Mouse (Mus musculus) induced T-regulatory cell, adult 2 months (primary cell): ENCODE results near the gene Rps6kb2.

Experiments used
- DNase-seq: peaks from one replicate; pipeline ENCODE4 v3.0.0-alpha.2; 2012; ENCODE audit warnings: low read depth

Rps6kb2 gene

GRCm38 (mm10) chr19:4154437-4155222 is 8.5 kb downstream of the Rps6kb2 start:
- peak; percentile 79 for DNase-seq

- DNase-seq: no peak
Observed at GRCm38 (mm10) chr19:4153232-4153654, 9.9 kb downstream of the Rps6kb2 start, which contains the start of gene Ptprcap. TSS of gene Ptprcap (plus strand) at chr19:4153604.

- DNase-seq: no peak
Observed at GRCm38 (mm10) chr19:4152445-4153231, 10.5 kb downstream of the Rps6kb2 start.

- no peak for DNase-seq
Observed at GRCm38 (mm10) chr19:4151898-4152297, 11.3 kb downstream of the Rps6kb2 start.

GRCm38 (mm10) chr19:4151488-4151860 is 11.7 kb downstream of the Rps6kb2 start:
- DNase-seq: no peak

GRCm38 (mm10) chr19:4150567-4151487 is 12.3 kb downstream of the Rps6kb2 start:
- no peak for DNase-seq

- DNase-seq: no peak
Observed at GRCm38 (mm10) chr19:4149764-4150461, 13.2 kb downstream of the Rps6kb2 start.

- peak; percentile 44 for DNase-seq
Observed at GRCm38 (mm10) chr19:4149283-4149682, 13.9 kb downstream of the Rps6kb2 start.

GRCm38 (mm10) chr19:4148819-4149218 is 14.3 kb downstream of the Rps6kb2 start:
- DNase-seq: no peak

- peak; percentile 95 for DNase-seq
Observed at GRCm38 (mm10) chr19:4148491-4148806, 14.7 kb downstream of the Rps6kb2 start, which contains the start of gene Coro1b. TSS of gene Coro1b (plus strand) at chr19:4148619.

GRCm38 (mm10) chr19:4147782-4148490 is 15.2 kb downstream of the Rps6kb2 start:
- no peak for DNase-seq

- DNase-seq: no peak
Observed at GRCm38 (mm10) chr19:4147022-4147405, 16.1 kb downstream of the Rps6kb2 start.

- DNase-seq: no peak
Observed at GRCm38 (mm10) chr19:4146366-4147021, 16.7 kb downstream of the Rps6kb2 start.

- DNase-seq: no peak
Observed at GRCm38 (mm10) chr19:4145936-4146335, 17.2 kb downstream of the Rps6kb2 start.

- DNase-seq: no peak
Observed at GRCm38 (mm10) chr19:4144550-4145498, 18.3 kb downstream of the Rps6kb2 start.

GRCm38 (mm10) chr19:4143759-4144268 is 19.3 kb downstream of the Rps6kb2 start, which contains the start of gene Cabp4:
TSS of gene Cabp4 (minus strand) at chr19:4144033.
- no peak for DNase-seq

- DNase-seq: no peak
Observed at GRCm38 (mm10) chr19:4142416-4143173, 20.6 kb downstream of the Rps6kb2 start.

GRCm38 (mm10) chr19:4140147-4140546 is 23.0 kb downstream of the Rps6kb2 start:
- DNase-seq: no peak
